Mouse (Mus musculus) heart, postnatal 0 days (tissue): ENCODE measurements around the gene Gmppb. TPM values are rescaled to one million over a fixed set of nuclear protein-coding genes. Genes with fewer than 3 reads are reported as not detected.
A peak's percentile ranks its signal among the peaks of the same experiment; 100 is the strongest.

ENCODE experiments used
- ATAC-seq: fragments of 200-750 bp; cut with Nextera tagmentation; 2 replicates; pipeline ENCODE4 v1.8.0; 2017; ENCODE audit warnings: low read depth, moderate number of reproducible peaks, moderate library complexity; ENCODE audit not compliant: insufficient read depth
- DNase-seq: peaks from one replicate; pipeline ENCODE4 v3.0.0-alpha.2; 2016; ENCODE audit warnings: low spot score
- H3K27ac ChIP-seq: fragments of 300-500 bp; sonication (generic); 2 replicates; pipeline ENCODE4 v1.5.1; 2014; ENCODE audit warnings: low read depth, mild to moderate bottlenecking
- H3K27me3 ChIP-seq: fragments of 300-500 bp; sonication (generic); 2 replicates; pipeline ENCODE4 v1.6.1; 2014; ENCODE audit warnings: low read length, mixed read lengths; ENCODE audit not compliant: control insufficient read depth, insufficient read depth
- H3K36me3 ChIP-seq: fragments of 300-500 bp; sonication (generic); replicated peaks from 2 replicates; pipeline ENCODE4 v1.6.1; 2014; ENCODE audit warnings: low read length, mixed read lengths; ENCODE audit not compliant: control insufficient read depth, insufficient read depth
- H3K4me1 ChIP-seq: fragments of 300-500 bp; sonication (generic); 2 replicates; pipeline ENCODE4 v1.6.1; 2014; ENCODE audit warnings: antibody characterized with exemption; ENCODE audit not compliant: control insufficient read depth, insufficient read depth
- H3K4me2 ChIP-seq: fragments of 300-500 bp; sonication (generic); 2 replicates; pipeline ENCODE4 v1.6.1; 2014; ENCODE audit warnings: low read depth, mild to moderate bottlenecking, low read length, moderate library complexity
- H3K4me3 ChIP-seq: fragments of 300-500 bp; sonication (generic); 2 replicates; pipeline ENCODE4 v1.5.1; 2014; ENCODE audit warnings: low read depth, low read length
- H3K9ac ChIP-seq: fragments of 300-500 bp; sonication (generic); replicated peaks from 2 replicates; pipeline ENCODE4 v1.6.1; 2014; ENCODE audit warnings: low read depth, low read length, mixed read lengths
- H3K9me3 ChIP-seq: fragments of 300-500 bp; sonication (generic); replicated peaks from 2 replicates; pipeline ENCODE4 v1.6.1; 2016; ENCODE audit warnings: low read length; ENCODE audit not compliant: control insufficient read depth
- CTCF ChIP-seq: IDR thresholded peaks from 2 replicates; pipeline ENCODE4 v1.5.1; 2016; ENCODE audit warnings: antibody characterized with exemption, control low read depth, low read depth
- EP300 ChIP-seq: IDR thresholded peaks from 2 replicates; pipeline ENCODE4 v1.6.1; 2016; ENCODE audit warnings: antibody characterized with exemption, low read depth
- WGBS: fragments of 180-500 bp; shearing (Covaris S2); extraction: QIAGEN DNeasy Blood & Tissue Kit; methylation state at CpG from one replicate; pipeline ENCODE4 v1.1.7; 2014; 5-methylcytosine and 5-hydroxymethylcytosine counted together
- polyA plus RNA-seq: library from polyadenylated mRNA; unstranded; fragments of >200 nt; fragmentation: Nextera tagmentation; extraction: Ambion mirVana; gene quantifications from 2 replicates; pipeline ENCODE4 v1.2.1, GENCODE M21; 2015
- total RNA-seq: library from RNA; depleted of rRNA; stranded (reverse); fragments of >200 nt; gene quantifications from 2 replicates; pipeline ENCODE4 v1.2.3, GENCODE M21; 2014; ENCODE audit warnings: low replicate concordance

Gene Gmppb
- total and polyA plus RNA-seq, 2 experiments from 2014 or later, result 13.1 to 15.7 TPM

DNA sequence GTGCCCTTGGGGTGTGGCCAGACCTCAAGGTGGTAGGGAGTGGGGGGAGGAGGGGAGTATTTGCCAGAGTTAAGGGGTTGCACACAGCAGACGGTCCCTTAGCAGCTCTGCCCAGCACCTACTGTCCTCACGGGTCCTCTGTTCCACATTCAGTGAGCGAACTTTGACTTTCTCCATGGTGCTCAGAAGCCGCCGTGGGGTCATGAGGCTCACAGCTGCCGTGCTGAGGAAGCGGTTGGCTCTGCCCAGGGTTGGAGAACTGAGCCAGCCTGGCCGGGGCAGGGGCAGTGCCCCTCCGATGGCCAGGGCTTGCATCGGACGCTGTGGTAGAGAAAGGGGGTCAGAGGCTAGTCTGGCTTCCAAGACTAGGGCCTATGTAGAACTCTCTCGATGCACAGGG lies 14.3 kb downstream of the Gmppb start:
- no peaks in the 10 kb centered on the region for H3K9me3 ChIP-seq
- no peak for ATAC-seq
- H3K4me2 ChIP-seq, result no peak overlapping the region

DNA sequence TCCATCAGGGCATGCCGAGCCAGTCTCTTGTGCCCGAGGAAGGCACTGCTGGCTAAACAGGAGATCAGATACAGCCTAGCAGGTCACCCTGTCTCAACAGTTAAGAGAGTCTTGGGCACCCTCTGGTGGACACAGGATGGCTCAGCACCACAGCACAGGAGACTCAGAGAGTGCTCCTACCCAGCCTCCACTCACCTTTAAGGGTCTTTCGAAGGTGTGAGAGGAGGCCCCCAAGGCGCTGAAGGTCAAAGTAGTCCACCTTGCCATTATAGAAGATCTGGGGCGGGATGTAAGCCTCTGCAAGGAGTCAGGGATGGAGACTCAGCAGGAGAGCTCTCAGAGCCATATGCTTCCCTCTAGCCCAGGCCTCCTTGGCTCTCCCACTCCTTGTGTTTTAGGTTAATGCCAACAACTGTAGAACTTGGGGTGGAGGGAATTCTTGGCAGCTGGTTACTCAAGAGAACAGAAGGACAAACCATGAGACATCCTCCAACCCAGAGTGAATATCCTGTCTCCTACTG lies 16.5 kb downstream of the Gmppb start:
- no peak for TF ChIP-seq EP300
- TF ChIP-seq CTCF, result peak; percentile 68
- no peaks in the 10 kb centered on the region for H3K27me3 ChIP-seq
- H3K27ac ChIP-seq, result no peak overlapping the region
- H3K9ac ChIP-seq, result no peak overlapping the region
- no peak overlapping the region for H3K4me2 ChIP-seq
- no peaks in the 10 kb centered on the region for H3K9me3 ChIP-seq
- ATAC-seq, result peak; percentile 56; the same call in 1 of the 2 replicates
- WGBS, result 39% methylated on average over 5 of the region's 5 CpGs
- peaks cover 52% of the 10 kb centered on the region for H3K36me3 ChIP-seq
- DNase-seq, result peak; percentile 62
- H3K4me1 ChIP-seq, result no peaks in the 10 kb centered on the region
- H3K4me3 ChIP-seq, result no peak overlapping the region

More for the DNA sequence above, 14.3 kb downstream of the Gmppb start:
- peaks cover 67% of the 10 kb centered on the region for H3K36me3 ChIP-seq
- no peak overlapping the region for H3K27ac ChIP-seq
- DNase-seq, result no peak
- no peaks in the 10 kb centered on the region for H3K4me1 ChIP-seq
- H3K27me3 ChIP-seq, result no peaks in the 10 kb centered on the region
- 91% methylated on average over 12 of the region's 12 CpGs for WGBS
- no peak overlapping the region for H3K9ac ChIP-seq
- no peak for TF ChIP-seq CTCF
- no peak for TF ChIP-seq EP300
- H3K4me3 ChIP-seq, result no peak overlapping the region

DNA sequence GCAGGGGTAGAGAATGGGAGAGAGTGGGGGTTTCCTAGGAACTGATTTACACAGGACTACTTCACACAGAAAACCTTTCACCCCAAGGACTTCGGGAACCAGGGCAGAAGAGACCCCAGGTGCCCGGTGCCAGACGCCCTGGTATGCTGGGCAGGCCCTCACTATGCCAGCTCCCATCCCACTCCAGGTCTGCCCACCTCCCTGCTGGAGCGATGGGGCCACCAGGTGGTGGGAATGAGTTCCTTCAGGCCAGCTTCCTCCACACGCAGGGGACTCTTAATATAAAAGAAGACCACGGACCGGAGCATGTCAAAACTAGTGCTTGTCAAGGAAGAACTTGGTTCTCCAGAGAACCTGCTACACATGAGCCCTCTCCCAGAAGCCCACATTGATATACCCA lies 18.2 kb downstream of the Gmppb start:
- Histone ChIP-seq H3K27ac (no peak overlapping the region), H3K4me1 (peaks cover 5% of the 10 kb centered on the region), H3K4me2 (no peak overlapping the region), H3K9ac (no peak overlapping the region), H3K36me3 (peaks cover 48% of the 10 kb centered on the region), H3K9me3 (no peaks in the 10 kb centered on the region), H3K27me3 (no peaks in the 10 kb centered on the region), H3K4me3 (no peak overlapping the region)
- WGBS, result 83% methylated on average over 7 of the region's 7 CpGs
- TF ChIP-seq EP300 (no peak), CTCF (0 out of 2 replicates have a peak, but pooled peaks have one; percentile 10)
- ATAC-seq, result no peak
- DNase-seq, result no peak

DNA sequence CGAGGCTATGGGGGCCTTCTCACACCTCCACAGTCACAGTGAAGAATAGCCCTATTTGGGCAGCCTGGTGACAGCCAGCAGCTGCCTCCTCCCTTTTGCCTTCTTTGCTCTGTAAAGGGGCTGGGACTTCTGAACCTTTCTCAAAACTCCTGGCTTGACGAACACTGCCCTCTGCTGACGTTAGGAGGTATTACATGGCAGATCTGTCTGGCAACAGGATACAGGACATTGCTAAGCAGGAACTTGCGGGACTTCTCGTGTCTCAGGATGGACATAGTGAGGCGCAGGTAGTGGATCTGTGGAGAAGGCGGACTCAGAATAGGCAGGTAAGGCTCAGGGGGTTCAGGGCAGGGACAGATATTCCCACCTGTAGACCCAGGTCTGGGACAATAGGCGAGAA lies 18.9 kb downstream of the Gmppb start:
- 19% methylated on average over 8 of the region's 8 CpGs for WGBS
- TF ChIP-seq EP300 (no peak), CTCF (peak; percentile 98)
- H3K4me3 ChIP-seq, result no peak overlapping the region
- H3K36me3 ChIP-seq, result peaks cover 41% of the 10 kb centered on the region
- H3K9ac ChIP-seq, result no peak overlapping the region
- peak; percentile 86 for DNase-seq
- no peak overlapping the region for H3K4me2 ChIP-seq
- H3K9me3 ChIP-seq, result no peaks in the 10 kb centered on the region
- peak; percentile 30; the same call in 1 of the 2 replicates for ATAC-seq
- H3K27me3 ChIP-seq, result no peaks in the 10 kb centered on the region
- peaks cover 9% of the 10 kb centered on the region for H3K4me1 ChIP-seq
- H3K27ac ChIP-seq, result peak overlapping the region; percentile 46

DNA sequence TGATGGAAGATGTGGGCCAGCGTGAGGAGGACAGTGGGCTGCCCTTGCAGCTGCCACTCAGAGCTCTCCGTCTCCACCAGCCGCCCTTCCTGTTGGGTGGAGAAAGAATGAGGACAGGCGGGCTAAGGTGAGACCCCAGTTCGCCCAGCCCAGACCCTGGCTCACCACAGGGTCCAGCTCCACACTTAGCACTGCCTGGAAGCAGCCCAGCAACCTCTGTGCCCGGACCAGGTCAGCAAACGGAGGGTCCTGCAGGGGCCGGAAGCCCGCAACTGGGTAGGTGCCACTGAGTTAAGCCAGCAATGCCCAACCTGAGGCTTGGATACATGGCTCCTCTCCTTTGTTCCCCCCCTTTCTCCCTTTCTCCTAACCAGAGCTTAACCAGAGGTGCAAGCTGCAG lies 20.0 kb downstream of the Gmppb start:
- Histone ChIP-seq H3K27ac (no peak overlapping the region), H3K9me3 (no peaks in the 10 kb centered on the region), H3K4me1 (peaks cover 16% of the 10 kb centered on the region), H3K4me2 (no peak overlapping the region), H3K9ac (no peak overlapping the region), H3K27me3 (no peaks in the 10 kb centered on the region), H3K4me3 (no peak overlapping the region), H3K36me3 (peaks cover 30% of the 10 kb centered on the region)
- no peak for DNase-seq
- 91% methylated on average over 9 of the region's 9 CpGs for WGBS
- ATAC-seq, result no peak
- no peak for TF ChIP-seq CTCF
- TF ChIP-seq EP300, result no peak

DNA sequence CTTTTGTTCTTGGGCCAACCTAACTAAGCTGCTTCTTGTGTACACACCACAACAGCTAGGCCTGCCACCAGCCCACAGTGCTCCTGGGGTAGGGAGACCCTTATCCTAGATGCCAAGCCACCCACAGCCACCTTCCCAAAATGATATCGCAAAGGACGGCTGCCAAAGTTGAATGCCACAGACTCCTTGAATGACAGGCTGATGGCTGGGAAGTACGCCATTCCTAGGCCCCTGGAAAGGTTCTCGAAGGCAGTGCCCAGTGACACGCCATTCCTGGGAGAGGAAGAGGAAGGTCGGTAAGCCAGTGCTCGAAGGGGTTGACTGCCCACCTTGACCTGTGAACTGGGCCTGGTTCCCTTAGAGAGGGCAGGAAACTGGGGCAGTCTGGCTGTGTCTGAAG lies 20.5 kb downstream of the Gmppb start:
- Histone ChIP-seq H3K4me1 (peaks cover 16% of the 10 kb centered on the region), H3K27me3 (no peaks in the 10 kb centered on the region), H3K4me2 (no peak overlapping the region), H3K9me3 (no peaks in the 10 kb centered on the region), H3K9ac (0 out of 2 replicates have a peak overlapping the region, but pooled peaks have one; percentile 15), H3K4me3 (no peak overlapping the region), H3K27ac (0 out of 2 replicates have a peak overlapping the region, but pooled peaks have one; percentile 4), H3K36me3 (peaks cover 28% of the 10 kb centered on the region)
- TF ChIP-seq EP300 (no peak), CTCF (no peak)
- ATAC-seq (no peak), DNase-seq (no peak)
- WGBS, result 58% methylated on average over 7 of the region's 7 CpGs
